ENCODE assay signal across 24 mouse cellular contexts in the genomic region with DNA sequence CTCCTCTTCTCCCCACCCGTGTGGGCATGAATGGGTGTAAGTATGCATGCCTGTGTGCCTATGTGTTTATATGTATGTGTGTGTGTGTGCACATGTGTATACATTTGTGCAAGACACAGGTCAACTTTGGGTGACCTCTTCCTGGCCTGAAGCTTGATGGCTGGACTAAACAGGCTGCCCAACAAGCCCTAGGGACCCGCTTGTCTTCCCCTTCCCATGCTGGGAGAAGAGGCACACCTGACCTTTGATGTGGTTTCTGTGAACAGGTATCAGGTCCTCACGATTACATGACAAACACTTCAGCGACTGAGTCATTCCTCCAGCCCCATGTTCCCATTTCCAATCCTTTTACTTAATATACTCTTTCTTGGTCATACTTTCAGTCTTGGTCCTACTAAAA.
DNase-seq lines count a peak whose midpoint lies in the region; ATAC-seq and TF ChIP-seq lines count a peak whose summit lies in the region.
"Had no signal": no experiment of that assay in that cellular context is flagged by ENCODE, and none has a peak within 500 bp of the region (broad histone marks: within the 10 kb centered on the region; RNA-seq: fewer than 3 reads in every experiment).

No protein-coding gene starts in this region.

- no peak overlapping the region for H3K4me3 ChIP-seq in heart, embryonic 16.5 days (ENCODE audit: low read length)
- H3K4me3 ChIP-seq in lung, adult 2 months (replicated peaks; ENCODE audit: extremely low read depth, low read depth, low read length) = no peak overlapping the region
- H3K4me3 ChIP-seq: embryonic facial prominence, embryonic 12.5 days; erythroblast, embryonic 14.5 days; forebrain, embryonic 15.5 days; hindbrain, embryonic 15.5 days; intestine, embryonic 15.5 days; kidney, embryonic 15.5 days; limb, embryonic 15.5 days; liver, embryonic 15.5 days; midbrain, embryonic 12.5 days; neural tube, embryonic 12.5 days had no signal

- peaks cover 52% of the 10 kb centered on the region for H3K4me1 ChIP-seq in heart, embryonic 16.5 days (ENCODE audit: control insufficient read depth, insufficient read depth, low read length)
- H3K4me1 ChIP-seq in lung, adult 2 months (ENCODE audit: control insufficient read depth, insufficient read depth, low read length) = peaks cover 2% of the 10 kb centered on the region; the same call in 1 of the 2 replicates
- H3K4me1 ChIP-seq: embryonic facial prominence, embryonic 12.5 days; hindbrain, embryonic 15.5 days; intestine, embryonic 15.5 days; kidney, embryonic 15.5 days; limb, embryonic 15.5 days; neural tube, embryonic 12.5 days had no signal

- peak; percentile 41 for DNase-seq in cerebellum, adult 9-11 months
- no peak for DNase-seq in cerebellum, adult 11 months
- DNase-seq in heart, postnatal 10 days = no peak
- DNase-seq in lung, adult 2 months = peak; percentile 17
- no peak for DNase-seq in lung, postnatal 14 days
- DNase-seq in ovary, adult 18-20 months (ENCODE audit: low spot score) = no peak
- DNase-seq: adrenal gland, postnatal 14 days; gastrocnemius, postnatal 36 days; heart, postnatal 4 days; layer of hippocampus, postnatal 36 days; thymus, postnatal 25 days had no signal

- 77% methylated on average over 4 of the region's 4 CpGs for WGBS in heart, embryonic 16.5 days
- WGBS in lung, adult 2 months = 69% methylated on average over 4 of the region's 4 CpGs

- H3K27me3 ChIP-seq in heart, embryonic 16.5 days (ENCODE audit: control insufficient read depth, insufficient read depth, low read length) = no peaks in the 10 kb centered on the region
- H3K27me3 ChIP-seq: embryonic facial prominence, embryonic 12.5 days; forebrain, embryonic 15.5 days; hindbrain, embryonic 15.5 days; intestine, embryonic 15.5 days; kidney, embryonic 15.5 days; limb, embryonic 15.5 days; liver, embryonic 15.5 days; neural tube, embryonic 12.5 days had no signal

- H3K36me3 ChIP-seq in heart, embryonic 16.5 days (ENCODE audit: control insufficient read depth, insufficient read depth) = no peaks in the 10 kb centered on the region
- H3K36me3 ChIP-seq: embryonic facial prominence, embryonic 12.5 days; forebrain, embryonic 15.5 days; G1E; hindbrain, embryonic 15.5 days; intestine, embryonic 15.5 days; kidney, embryonic 15.5 days; limb, embryonic 15.5 days; liver, embryonic 15.5 days; midbrain, embryonic 12.5 days; neural tube, embryonic 12.5 days had no signal

- H3K9ac ChIP-seq in heart, embryonic 16.5 days (ENCODE audit: low read length) = no peak overlapping the region
- H3K9ac ChIP-seq: embryonic facial prominence, embryonic 12.5 days; forebrain, embryonic 15.5 days; hindbrain, embryonic 15.5 days; intestine, embryonic 15.5 days; kidney, embryonic 15.5 days; limb, embryonic 15.5 days; liver, embryonic 15.5 days; midbrain, embryonic 12.5 days; neural tube, embryonic 12.5 days had no signal

- no peak for TF ChIP-seq POLR2A in lung, adult 2 months (IDR thresholded peaks at IDR 0.05; ENCODE audit: borderline replicate concordance, extremely low read depth, low read depth, low read length)

- intact Hi-C loops in heart, postnatal 10 days (cut with DNase I) = loop anchor here (5.0 kb wide), 2 partner anchors 56 to 96 kb away; no protein-coding TSS in a partner anchor

- no peak for ATAC-seq in heart, embryonic 16.5 days (replicated peaks; ENCODE audit: extremely low read depth, insufficient read depth, low FRiP score)
- ATAC-seq: activated CD4-positive, CD25-positive, alpha-beta regulatory T cell, adult 4 months; forebrain, embryonic 15.5 days; intestine, embryonic 15.5 days had no signal

- peak overlapping the region; percentile 61; the same call in 1 of the 2 replicates for H3K27ac ChIP-seq in heart, embryonic 16.5 days (ENCODE audit: low read length)
- H3K27ac ChIP-seq: embryonic facial prominence, embryonic 12.5 days; forebrain, embryonic 15.5 days; hindbrain, embryonic 15.5 days; intestine, embryonic 15.5 days; kidney, embryonic 15.5 days; limb, embryonic 15.5 days; liver, embryonic 15.5 days; midbrain, embryonic 12.5 days; neural tube, embryonic 12.5 days had no signal

- TF ChIP-seq CTCF in lung, adult 2 months (IDR thresholded peaks at IDR 0.05; ENCODE audit: insufficient read depth, low read length) = no peak

- no peak overlapping the region for H3K4me2 ChIP-seq in heart, embryonic 16.5 days (ENCODE audit: low read depth, low read length)
- H3K4me2 ChIP-seq: embryonic facial prominence, embryonic 12.5 days; forebrain, embryonic 15.5 days; hindbrain, embryonic 15.5 days; intestine, embryonic 15.5 days; kidney, embryonic 15.5 days; limb, embryonic 15.5 days; liver, embryonic 15.5 days; midbrain, embryonic 12.5 days; neural tube, embryonic 12.5 days had no signal

- H3K9me3 ChIP-seq in heart, embryonic 16.5 days (replicated peaks; ENCODE audit: control insufficient read depth, low read length) = no peaks in the 10 kb centered on the region
- H3K9me3 ChIP-seq: embryonic facial prominence, embryonic 12.5 days; forebrain, embryonic 15.5 days; G1E; hindbrain, embryonic 15.5 days; intestine, embryonic 15.5 days; kidney, embryonic 15.5 days; limb, embryonic 15.5 days; liver, embryonic 15.5 days; midbrain, embryonic 12.5 days; neural tube, embryonic 12.5 days had no signal

Comparison
In these comparisons a context has a peak if more than half of its experiments do, and no peak if none do; other contexts are left out.
1. DNase-seq: peak in cerebellum, adult 9-11 months (single experiment) and lung, adult 2 months (single experiment); none in cerebellum, adult 11 months (single experiment), heart, postnatal 10 days (0 of 2), lung, postnatal 14 days (single experiment) and ovary, adult 18-20 months (single experiment).